Mouse (Mus musculus) forebrain, embryonic 15.5 days (tissue): ENCODE measurements around the gene Mtfr2. TPM values are rescaled to one million over a fixed set of nuclear protein-coding genes. Genes with fewer than 3 reads are reported as not detected.

Experiments
- ATAC-seq: fragments of 200-750 bp; cut with Nextera tagmentation; replicated peaks from 2 replicates; pipeline ENCODE4 v1.8.0; 2017; ENCODE audit warnings: mild to moderate bottlenecking, moderate TSS enrichment, moderate library complexity
- H3K27ac ChIP-seq: fragments of 300-500 bp; sonication (generic); replicated peaks from 2 replicates; pipeline ENCODE4 v1.5.1; 2015; ENCODE audit warnings: mild to moderate bottlenecking, inconsistent platforms
- H3K27me3 ChIP-seq: fragments of 300-500 bp; sonication (generic); 2 replicates; pipeline ENCODE4 v1.6.1; 2015; ENCODE audit warnings: inconsistent platforms
- H3K36me3 ChIP-seq: fragments of 300-500 bp; sonication (generic); 2 replicates; pipeline ENCODE4 v1.6.1; 2015; ENCODE audit warnings: mild to moderate bottlenecking, inconsistent platforms
- H3K4me1 ChIP-seq: fragments of 300-500 bp; sonication (generic); 2 replicates; pipeline ENCODE4 v1.6.1; 2015; ENCODE audit warnings: inconsistent platforms
- H3K4me2 ChIP-seq: fragments of 300-500 bp; sonication (generic); replicated peaks from 2 replicates; pipeline ENCODE4 v1.6.1; 2015; ENCODE audit warnings: mild to moderate bottlenecking, inconsistent platforms
- H3K4me3 ChIP-seq: fragments of 300-500 bp; sonication (generic); 2 replicates; pipeline ENCODE4 v1.5.1; 2015; ENCODE audit warnings: mild to moderate bottlenecking, inconsistent platforms
- H3K9ac ChIP-seq: fragments of 300-500 bp; sonication (generic); replicated peaks from 2 replicates; pipeline ENCODE4 v1.6.1; 2015; ENCODE audit warnings: mild to moderate bottlenecking, inconsistent platforms
- H3K9me3 ChIP-seq: fragments of 300-500 bp; sonication (generic); 2 replicates; pipeline ENCODE4 v1.6.1; 2016; ENCODE audit warnings: inconsistent platforms
- WGBS: fragments of 180-500 bp; shearing (Covaris S2); methylation state at CpG from one replicate; pipeline ENCODE4 v1.1.7; 2015; ENCODE audit warnings: mixed read lengths; 5-methylcytosine and 5-hydroxymethylcytosine counted together
- polyA plus RNA-seq: library from polyadenylated mRNA; unstranded; fragments of >200 nt; fragmentation: Nextera tagmentation; extraction: Ambion mirVana; gene quantifications from 2 replicates; pipeline ENCODE4 v1.2.1, GENCODE M21; 2015

The Mtfr2 gene
- polyA plus RNA-seq, 1 experiment from 2014 or later: 1.3 TPM

DNA sequence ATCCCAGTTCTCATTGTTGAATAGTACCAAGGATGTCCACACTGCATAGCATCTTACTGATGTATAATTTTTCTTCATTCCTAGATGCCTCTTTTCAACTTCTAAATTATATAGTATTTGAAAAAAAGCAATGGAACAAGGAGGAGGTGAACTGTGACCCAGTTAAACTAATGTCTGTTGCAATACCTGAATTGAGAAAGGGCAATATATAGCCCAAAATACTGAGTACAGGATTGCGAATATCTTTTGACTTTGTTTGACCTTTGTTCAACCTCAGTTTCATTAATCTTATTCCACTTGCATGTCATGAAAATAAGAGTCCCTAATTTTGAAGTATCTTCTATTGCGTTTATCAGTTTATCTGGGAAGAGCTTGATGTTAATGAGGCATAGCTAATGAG, 16.3 kb upstream of the Mtfr2 start:
- Histone ChIP-seq H3K4me2 (no peak overlapping the region), H3K9me3 (no peaks in the 10 kb centered on the region), H3K36me3 (peaks cover 72% of the 10 kb centered on the region), H3K27ac (no peak overlapping the region), H3K27me3 (no peaks in the 10 kb centered on the region), H3K4me1 (no peaks in the 10 kb centered on the region), H3K4me3 (no peak overlapping the region), H3K9ac (no peak overlapping the region)
- WGBS: 94% methylated on average over 2 of the region's 2 CpGs
- no peak for ATAC-seq

DNA sequence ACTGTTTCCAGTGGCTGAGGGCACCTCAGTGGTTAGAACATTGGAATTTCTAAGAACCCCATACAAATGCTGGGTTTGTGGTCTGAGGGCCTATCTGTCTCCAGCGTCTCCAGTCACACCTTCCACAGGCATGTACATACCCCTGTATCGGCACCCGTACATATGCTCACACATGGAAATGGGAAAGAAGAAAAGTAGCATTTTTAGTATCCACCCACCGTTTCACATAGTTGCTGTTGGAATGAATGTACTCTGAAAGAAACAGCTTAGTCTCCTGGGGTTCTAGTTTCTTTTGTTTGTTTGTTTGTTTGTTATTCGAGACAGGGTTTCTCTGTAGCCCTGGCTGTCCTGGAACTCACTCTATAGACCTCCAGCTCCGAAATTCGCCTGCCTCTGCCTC, 9.7 kb upstream of the Mtfr2 start:
- no peak for ATAC-seq
- WGBS: 89% methylated on average over 7 of the region's 7 CpGs

DNA sequence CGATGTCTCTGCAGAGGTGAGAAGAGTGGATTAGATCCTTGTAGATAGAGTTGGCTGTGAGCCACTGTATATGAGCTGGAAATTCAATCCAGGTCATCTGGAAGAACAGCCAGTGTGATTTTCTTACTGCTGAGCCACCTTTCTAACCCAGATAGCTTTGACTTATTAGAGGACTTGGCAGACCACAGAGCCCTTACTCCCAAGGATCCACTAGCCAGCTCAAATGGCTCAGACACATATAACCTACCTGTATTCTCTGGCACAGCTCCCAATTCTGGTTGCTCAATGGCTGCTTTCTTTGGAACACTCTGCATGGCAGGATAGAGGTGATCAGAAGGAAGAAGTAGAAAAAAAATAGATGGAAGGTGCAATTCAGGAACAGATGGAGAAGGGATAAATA, 1.8 kb upstream of the Mtfr2 start:
- H3K9me3 ChIP-seq: no peaks in the 10 kb centered on the region
- H3K4me2 ChIP-seq: no peak overlapping the region
- H3K4me1 ChIP-seq: peaks cover 15% of the 10 kb centered on the region
- no peaks in the 10 kb centered on the region for H3K27me3 ChIP-seq
- H3K27ac ChIP-seq: no peak overlapping the region
- no peak overlapping the region for H3K4me3 ChIP-seq
- no peak for ATAC-seq
- H3K9ac ChIP-seq: no peak overlapping the region
- 86% methylated on average over 1 of the region's 1 CpGs for WGBS
- H3K36me3 ChIP-seq: peaks cover 38% of the 10 kb centered on the region

More for the DNA sequence above, 9.7 kb upstream of the Mtfr2 start:
- Histone ChIP-seq H3K4me2 (no peak overlapping the region), H3K36me3 (peaks cover 72% of the 10 kb centered on the region), H3K9me3 (no peaks in the 10 kb centered on the region), H3K27me3 (no peaks in the 10 kb centered on the region), H3K4me1 (no peaks in the 10 kb centered on the region), H3K4me3 (no peak overlapping the region), H3K27ac (no peak overlapping the region), H3K9ac (no peak overlapping the region)

DNA sequence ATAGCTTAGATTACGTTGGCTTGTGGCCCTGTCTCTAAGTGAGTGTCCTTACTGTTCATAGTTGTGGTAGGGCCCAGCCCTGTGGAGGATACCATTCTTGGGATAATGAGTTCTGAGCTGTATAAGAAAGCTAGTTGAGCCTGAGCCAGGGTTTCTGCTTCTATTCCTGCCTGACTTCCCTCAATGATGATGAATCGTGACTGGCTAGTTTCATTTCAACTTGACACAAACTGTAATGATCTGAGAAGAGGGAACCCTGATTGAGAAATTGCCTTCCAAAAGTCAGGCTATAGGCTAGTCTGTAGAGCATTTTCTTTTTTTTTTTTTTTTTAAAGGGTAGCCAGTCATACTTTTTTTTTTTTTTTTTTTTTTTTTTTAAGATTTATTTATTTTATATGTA, 1.3 kb downstream of the Mtfr2 start:
- Histone ChIP-seq H3K36me3 (peaks cover 17% of the 10 kb centered on the region), H3K4me1 (peaks cover 15% of the 10 kb centered on the region), H3K4me3 (no peak overlapping the region), H3K9me3 (no peaks in the 10 kb centered on the region), H3K4me2 (no peak overlapping the region), H3K27ac (no peak overlapping the region), H3K9ac (no peak overlapping the region), H3K27me3 (no peaks in the 10 kb centered on the region)
- ATAC-seq: no peak
- 89% methylated on average over 2 of the region's 2 CpGs for WGBS

DNA sequence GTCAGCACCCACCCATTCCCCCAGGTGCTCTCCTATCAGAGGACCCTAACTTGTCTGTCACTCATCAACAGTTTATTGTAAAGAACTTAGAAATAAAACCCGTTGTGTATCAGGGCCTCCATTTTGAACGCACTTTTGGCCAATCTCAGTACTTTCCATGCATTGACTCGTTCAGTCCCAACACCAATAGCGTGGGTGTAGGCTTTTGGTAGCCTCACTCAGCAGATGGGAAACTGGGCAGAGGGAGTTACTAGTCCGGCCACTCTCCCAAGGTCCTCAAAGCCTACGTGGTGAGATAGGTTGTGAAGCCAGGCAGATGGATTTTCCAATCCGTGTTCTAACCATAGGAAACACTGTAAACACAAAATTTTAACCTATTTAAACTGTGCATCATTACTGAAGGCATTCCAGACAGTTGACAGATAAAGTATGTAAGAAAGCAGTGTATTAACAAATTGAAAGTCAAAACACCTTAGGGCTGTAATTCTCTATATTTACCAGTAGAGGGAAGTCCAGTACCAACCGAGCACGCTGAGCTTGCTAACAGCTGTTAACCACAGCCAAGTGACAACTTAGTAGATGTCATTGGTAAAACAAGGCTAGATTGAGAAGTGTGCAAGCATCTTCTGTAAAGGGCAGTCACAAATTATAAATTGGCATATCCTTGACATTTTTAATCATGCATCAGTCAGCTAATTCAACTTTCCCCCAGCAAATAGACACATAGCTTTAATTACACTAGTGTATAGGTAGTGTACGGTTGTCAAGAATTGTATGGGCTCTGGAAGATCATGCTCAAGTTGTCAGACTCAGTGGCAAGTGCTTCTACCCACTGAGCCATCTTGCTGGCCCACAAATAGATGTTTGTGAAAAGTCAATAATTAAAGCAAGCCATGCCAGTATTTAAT, 14.2 kb downstream of the Mtfr2 start:
- Histone ChIP-seq H3K36me3 (no peaks in the 10 kb centered on the region), H3K27me3 (no peaks in the 10 kb centered on the region), H3K9me3 (no peaks in the 10 kb centered on the region), H3K4me1 (no peaks in the 10 kb centered on the region), H3K27ac (no peak overlapping the region), H3K4me3 (no peak overlapping the region), H3K4me2 (no peak overlapping the region), H3K9ac (no peak overlapping the region)
- peak; percentile 80 for ATAC-seq
- 64% methylated on average over 10 of the region's 10 CpGs for WGBS

DNA sequence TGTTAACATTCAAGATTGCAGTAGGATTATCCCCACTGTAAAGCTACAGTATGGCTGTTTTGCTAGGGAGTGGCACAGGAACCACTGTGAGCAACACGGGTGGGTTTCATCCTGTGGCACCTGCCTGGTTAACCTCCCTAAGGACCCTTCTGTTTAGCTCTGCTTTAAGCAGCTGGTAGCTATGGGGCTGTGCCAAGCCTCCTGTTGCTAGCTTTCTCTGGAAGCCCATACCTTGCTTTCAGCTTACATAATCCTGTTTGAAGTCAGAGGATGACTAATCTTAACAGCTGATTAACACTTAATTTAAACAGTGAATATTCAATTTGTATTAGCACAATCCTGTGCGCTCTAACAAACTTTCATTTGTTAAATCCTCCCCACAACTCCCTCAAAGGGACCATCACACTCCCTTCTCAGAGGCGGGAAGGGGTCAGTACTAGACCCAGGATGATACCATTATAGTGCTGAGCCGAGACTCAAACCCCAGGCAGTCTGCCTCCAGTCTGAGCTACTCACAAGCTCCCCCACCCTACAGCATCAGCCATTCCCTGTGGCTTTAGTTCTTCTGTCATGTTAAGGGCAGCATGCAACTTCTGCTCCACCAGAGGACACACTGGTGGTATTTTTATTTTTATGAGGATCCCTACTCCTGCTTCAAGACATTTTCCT, 15.0 kb downstream of the Mtfr2 start:
- Histone ChIP-seq H3K27ac (no peak overlapping the region), H3K4me3 (no peak overlapping the region), H3K4me2 (no peak overlapping the region), H3K4me1 (no peaks in the 10 kb centered on the region), H3K27me3 (no peaks in the 10 kb centered on the region), H3K9me3 (no peaks in the 10 kb centered on the region; the same call in 1 of the 2 replicates), H3K9ac (no peak overlapping the region), H3K36me3 (no peaks in the 10 kb centered on the region)
- ATAC-seq: peak; percentile 60
- WGBS: 69% methylated on average over 4 of the region's 4 CpGs

DNA sequence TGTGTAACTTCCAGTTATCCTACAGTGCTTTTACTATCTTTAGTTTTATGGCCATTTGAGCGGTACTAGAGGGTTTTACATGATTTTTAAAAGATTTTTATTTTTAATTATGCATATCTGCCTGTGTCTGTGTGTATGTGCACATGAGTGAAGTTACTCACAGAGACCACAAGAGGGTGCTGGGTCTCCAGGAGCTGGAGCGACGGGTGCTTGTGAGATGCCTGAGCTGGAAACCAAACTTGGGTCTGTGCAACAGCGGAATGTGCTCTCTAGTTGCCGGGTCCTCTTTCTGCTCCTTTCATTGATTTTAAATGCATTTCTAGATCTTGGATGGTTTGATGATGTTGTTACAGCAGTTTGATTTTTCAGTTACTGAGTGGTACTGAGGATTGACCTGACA, 24.5 kb downstream of the Mtfr2 start:
- H3K36me3 ChIP-seq: no peaks in the 10 kb centered on the region
- H3K4me1 ChIP-seq: no peaks in the 10 kb centered on the region
- no peaks in the 10 kb centered on the region; the same call in 1 of the 2 replicates for H3K9me3 ChIP-seq
- H3K4me2 ChIP-seq: no peak overlapping the region
- WGBS: 93% methylated on average over 5 of the region's 5 CpGs
- ATAC-seq: no peak
- H3K4me3 ChIP-seq: no peak overlapping the region
- H3K27me3 ChIP-seq: no peaks in the 10 kb centered on the region
- no peak overlapping the region for H3K9ac ChIP-seq
- H3K27ac ChIP-seq: no peak overlapping the region

DNA sequence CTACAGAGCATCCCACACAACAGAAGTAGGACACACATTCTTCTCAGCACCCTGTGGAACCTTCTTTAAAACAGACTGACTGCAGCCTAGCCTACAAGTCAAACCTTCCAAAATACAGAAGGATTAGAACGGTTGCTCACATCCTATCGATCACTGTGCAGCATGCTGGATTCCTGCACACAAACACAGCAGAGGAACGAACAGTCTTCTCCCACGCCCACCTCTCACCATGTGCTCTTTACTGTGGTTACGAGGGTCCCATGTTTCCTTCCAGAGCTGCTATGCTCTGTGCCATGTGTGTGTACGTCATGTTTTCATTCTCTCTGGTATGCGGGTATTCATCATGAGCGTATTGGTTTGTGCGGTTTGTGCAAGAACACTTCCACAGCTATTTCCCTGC, 30.1 kb downstream of the Mtfr2 start:
- H3K36me3 ChIP-seq: no peaks in the 10 kb centered on the region
- 94% methylated on average over 9 of the region's 9 CpGs for WGBS
- no peak overlapping the region for H3K9ac ChIP-seq
- no peak overlapping the region for H3K4me2 ChIP-seq
- no peak overlapping the region for H3K4me3 ChIP-seq
- H3K27ac ChIP-seq: no peak overlapping the region
- peaks cover 21% of the 10 kb centered on the region for H3K4me1 ChIP-seq
- H3K9me3 ChIP-seq: no peaks in the 10 kb centered on the region
- no peak for ATAC-seq
- no peaks in the 10 kb centered on the region for H3K27me3 ChIP-seq

DNA sequence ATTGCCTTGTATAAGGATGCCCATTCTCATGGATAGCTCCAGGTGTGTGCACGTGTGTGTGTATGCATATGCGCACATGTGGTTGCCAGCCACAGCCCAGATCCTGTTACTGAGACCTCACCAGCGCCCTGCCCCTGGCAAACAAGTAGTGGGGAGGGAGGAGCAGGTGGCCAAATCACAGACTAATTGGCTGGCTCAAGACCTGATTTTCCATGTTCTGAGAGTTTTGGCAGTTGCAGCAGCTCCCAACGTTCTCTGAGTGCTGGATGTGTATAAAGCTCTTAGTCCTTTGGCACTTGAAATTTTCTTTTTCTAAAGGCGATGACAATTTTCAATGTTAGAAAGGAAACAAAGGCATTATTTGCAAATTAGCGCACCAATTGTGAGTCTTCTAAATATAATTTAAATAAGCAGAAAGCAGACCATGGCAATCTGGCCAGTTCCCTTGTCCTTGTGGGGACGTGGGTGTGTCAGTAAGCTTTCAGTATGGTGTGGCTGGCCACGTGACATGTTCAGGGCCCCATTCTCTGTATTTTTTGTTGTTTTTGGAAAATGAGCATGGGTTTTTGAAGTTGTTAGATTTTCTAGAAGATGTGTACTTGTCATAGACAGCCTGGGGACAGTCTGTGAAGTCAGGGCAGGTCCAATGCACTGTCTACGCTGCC, 31.6 kb downstream of the Mtfr2 start:
- Histone ChIP-seq H3K4me3 (no peak overlapping the region), H3K27me3 (no peaks in the 10 kb centered on the region), H3K9me3 (no peaks in the 10 kb centered on the region), H3K9ac (no peak overlapping the region), H3K36me3 (no peaks in the 10 kb centered on the region), H3K4me2 (no peak overlapping the region), H3K27ac (peak overlapping the region; percentile 29; the same call in 1 of the 2 replicates), H3K4me1 (peaks cover 27% of the 10 kb centered on the region)
- 0 out of 2 replicates have a peak, but pooled peaks have one; percentile 38 for ATAC-seq
- WGBS: 61% methylated on average over 9 of the region's 9 CpGs

DNA sequence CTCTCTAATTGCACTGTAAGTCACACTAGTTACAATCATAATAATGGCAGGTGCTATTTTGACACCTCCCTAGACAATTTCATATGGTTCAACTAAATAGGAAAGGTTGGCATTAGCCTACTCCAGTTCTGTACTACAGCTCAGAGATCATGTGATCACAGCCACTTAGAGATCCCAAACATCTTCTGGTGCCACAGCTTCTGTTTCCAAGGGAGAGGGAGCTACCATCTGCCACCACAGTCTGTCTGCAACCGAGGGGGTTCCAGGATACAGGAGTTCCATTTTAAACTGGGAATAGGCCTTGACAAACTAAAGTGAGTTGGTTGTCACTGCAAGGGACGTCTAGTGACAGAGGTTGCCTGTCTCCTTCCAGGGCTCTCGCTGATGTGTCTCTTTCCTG, 33.2 kb downstream of the Mtfr2 start:
- H3K4me1 ChIP-seq: peaks cover 27% of the 10 kb centered on the region
- H3K9ac ChIP-seq: no peak overlapping the region
- no peaks in the 10 kb centered on the region for H3K36me3 ChIP-seq
- 72% methylated on average over 3 of the region's 3 CpGs for WGBS
- H3K4me2 ChIP-seq: no peak overlapping the region
- H3K27ac ChIP-seq: peak overlapping the region; percentile 62
- no peak overlapping the region for H3K4me3 ChIP-seq
- peak; percentile 90 for ATAC-seq
- H3K9me3 ChIP-seq: no peaks in the 10 kb centered on the region
- H3K27me3 ChIP-seq: no peaks in the 10 kb centered on the region

DNA sequence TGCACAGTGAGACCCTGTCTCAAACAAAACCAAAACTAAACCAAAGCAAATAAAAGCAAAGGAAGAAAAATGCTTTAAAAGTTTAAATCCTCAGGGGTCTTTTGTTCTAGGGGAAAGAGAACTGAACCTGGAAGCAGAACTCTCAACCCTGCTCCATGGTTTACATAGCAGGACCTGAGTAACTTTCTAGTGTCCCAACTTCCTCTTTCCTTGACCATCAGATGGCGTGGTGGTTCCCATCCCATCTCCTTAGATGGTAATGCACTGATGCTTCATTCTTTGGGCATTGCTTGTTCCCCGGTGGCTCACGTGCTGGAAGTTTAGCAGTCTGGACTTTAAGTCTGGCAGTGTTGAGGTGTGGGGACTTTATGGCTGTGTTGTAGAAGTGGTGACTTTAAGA, 33.8 kb downstream of the Mtfr2 start:
- WGBS: 78% methylated on average over 3 of the region's 3 CpGs
- no peak overlapping the region for H3K9ac ChIP-seq
- ATAC-seq: no peak

DNA sequence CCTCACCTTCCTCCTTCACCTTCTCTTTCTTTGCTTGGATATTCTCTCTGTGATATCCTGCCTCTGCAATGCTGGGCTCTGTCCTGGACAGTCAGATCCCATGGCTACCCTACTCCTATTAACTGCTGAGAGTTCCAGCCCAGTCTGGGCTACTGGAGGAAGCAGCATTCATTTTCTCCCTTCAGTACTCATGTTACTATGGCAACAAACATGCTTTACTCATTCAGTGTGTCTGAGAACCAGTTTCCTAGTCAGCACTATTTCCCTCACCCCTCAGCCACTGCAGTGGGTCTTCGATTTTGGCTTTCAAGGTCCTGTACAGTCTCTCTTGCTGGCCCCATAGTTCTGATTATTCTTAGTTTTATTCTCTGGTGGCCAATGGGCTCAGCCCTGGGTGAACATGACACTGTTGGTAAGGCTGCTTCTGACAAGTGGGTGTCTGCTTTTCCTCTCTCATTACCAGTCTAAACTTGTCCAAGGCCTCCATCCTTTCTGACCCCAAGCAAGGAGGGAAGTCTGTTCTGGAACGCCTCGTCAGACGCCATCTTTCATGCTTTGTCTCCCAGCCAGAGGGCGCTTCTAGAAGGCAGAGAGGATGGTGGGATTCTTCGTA, 35.3 kb downstream of the Mtfr2 start:
- H3K27ac ChIP-seq: no peak overlapping the region
- no peaks in the 10 kb centered on the region for H3K36me3 ChIP-seq
- no peak overlapping the region for H3K4me2 ChIP-seq
- H3K9me3 ChIP-seq: no peaks in the 10 kb centered on the region
- H3K9ac ChIP-seq: no peak overlapping the region
- H3K27me3 ChIP-seq: no peaks in the 10 kb centered on the region
- 73% methylated on average over 6 of the region's 6 CpGs for WGBS
- peak; percentile 66 for ATAC-seq
- H3K4me1 ChIP-seq: peaks cover 27% of the 10 kb centered on the region
- H3K4me3 ChIP-seq: no peak overlapping the region

More for the DNA sequence above, 33.8 kb downstream of the Mtfr2 start:
- Histone ChIP-seq H3K4me1 (peaks cover 27% of the 10 kb centered on the region), H3K27me3 (no peaks in the 10 kb centered on the region), H3K4me3 (no peak overlapping the region), H3K4me2 (no peak overlapping the region), H3K9me3 (no peaks in the 10 kb centered on the region), H3K27ac (no peak overlapping the region; the same call in 1 of the 2 replicates), H3K36me3 (no peaks in the 10 kb centered on the region)
